Mouse (Mus musculus) T-helper 2 cell (primary cell): ENCODE measurements at regions not wholly inside any gene's neighbourhood (a gene's known extent, or its start where the extent isn't known, plus 50 kb on each side); places are given as distances from the start of the nearest gene placed in this dataset.

Experiments used
- in situ Hi-C: fragments of 300-600 bp; cut with MboI, MseI; formaldehyde crosslinking; loops from one replicate; pipeline ENCODE4 v1.15.1; 2025; ENCODE audit warnings: high pct_unique_total_duplicates

- in situ Hi-C loops: no loop called here
Measured at GRCm38 (mm10) chr6:93488441-93488955, 545.2 kb upstream of the Adamts9 start.

- in situ Hi-C loops: no loop called here
Measured at GRCm38 (mm10) chr6:93478521-93478920, 535.2 kb upstream of the Adamts9 start.

- in situ Hi-C loops: no loop called here
Measured at GRCm38 (mm10) chr6:93474981-93475380, 531.7 kb upstream of the Adamts9 start.

- in situ Hi-C loops: no loop called here
Measured at GRCm38 (mm10) chr6:93467867-93468266, 524.6 kb upstream of the Adamts9 start.

- in situ Hi-C loops: no loop called here
Measured at GRCm38 (mm10) chr6:93462861-93463260, 519.6 kb upstream of the Adamts9 start.

- in situ Hi-C loops: no loop called here
Measured at GRCm38 (mm10) chr6:93461374-93461773, 518.1 kb upstream of the Adamts9 start.

GRCm38 (mm10) chr6:93457613-93458012 lies 514.3 kb upstream of the Adamts9 start:
- in situ Hi-C loops: no loop called here

GRCm38 (mm10) chr6:93456383-93457033 lies 513.2 kb upstream of the Adamts9 start:
- in situ Hi-C loops: no loop called here

GRCm38 (mm10) chr6:93445568-93445967 lies 502.3 kb upstream of the Adamts9 start:
- in situ Hi-C loops: no loop called here

- in situ Hi-C loops: no loop called here
Measured at GRCm38 (mm10) chr6:93445124-93445523, 501.8 kb upstream of the Adamts9 start.

- in situ Hi-C loops: no loop called here
Measured at GRCm38 (mm10) chr6:93443766-93444557, 500.7 kb upstream of the Adamts9 start.

- in situ Hi-C loops: loop anchor here (10.0 kb wide), 1 partner anchor 1451 kb away; no protein-coding TSS in a partner anchor
Measured at GRCm38 (mm10) chr6:93433446-93433845, 490.2 kb upstream of the Adamts9 start.

- in situ Hi-C loops: no loop called here
Measured at GRCm38 (mm10) chr6:93426141-93426540, 482.8 kb upstream of the Adamts9 start.

- in situ Hi-C loops: no loop called here
Measured at GRCm38 (mm10) chr6:93422906-93423305, 479.6 kb upstream of the Adamts9 start.

GRCm38 (mm10) chr6:93422253-93422652 lies 479.0 kb upstream of the Adamts9 start:
- in situ Hi-C loops: no loop called here

- in situ Hi-C loops: no loop called here
Measured at GRCm38 (mm10) chr6:93417625-93418024, 474.3 kb upstream of the Adamts9 start.

- in situ Hi-C loops: no loop called here
Measured at GRCm38 (mm10) chr6:93416006-93416405, 472.7 kb upstream of the Adamts9 start.

- in situ Hi-C loops: no loop called here
Measured at GRCm38 (mm10) chr6:93411077-93411452, 467.8 kb upstream of the Adamts9 start.

- in situ Hi-C loops: no loop called here
Measured at GRCm38 (mm10) chr6:93410416-93411076, 467.3 kb upstream of the Adamts9 start.

GRCm38 (mm10) chr6:93398551-93398950 lies 455.3 kb upstream of the Adamts9 start:
- in situ Hi-C loops: no loop called here

GRCm38 (mm10) chr6:93397074-93397473 lies 453.8 kb upstream of the Adamts9 start:
- in situ Hi-C loops: no loop called here

- in situ Hi-C loops: no loop called here
Measured at GRCm38 (mm10) chr6:93395952-93396351, 452.7 kb upstream of the Adamts9 start.
